Mouse (Mus musculus): ENCODE results near the gene Rbfox2. TPM values are rescaled to one million over a fixed set of nuclear protein-coding genes. Genes with fewer than 3 reads are reported as not detected.
A peak's percentile ranks its signal among the peaks of the same experiment; 100 is the strongest.

The Rbfox2 gene
- polyA plus RNA-seq, 2 experiments, result 7.2 to 9.9 TPM

DNA sequence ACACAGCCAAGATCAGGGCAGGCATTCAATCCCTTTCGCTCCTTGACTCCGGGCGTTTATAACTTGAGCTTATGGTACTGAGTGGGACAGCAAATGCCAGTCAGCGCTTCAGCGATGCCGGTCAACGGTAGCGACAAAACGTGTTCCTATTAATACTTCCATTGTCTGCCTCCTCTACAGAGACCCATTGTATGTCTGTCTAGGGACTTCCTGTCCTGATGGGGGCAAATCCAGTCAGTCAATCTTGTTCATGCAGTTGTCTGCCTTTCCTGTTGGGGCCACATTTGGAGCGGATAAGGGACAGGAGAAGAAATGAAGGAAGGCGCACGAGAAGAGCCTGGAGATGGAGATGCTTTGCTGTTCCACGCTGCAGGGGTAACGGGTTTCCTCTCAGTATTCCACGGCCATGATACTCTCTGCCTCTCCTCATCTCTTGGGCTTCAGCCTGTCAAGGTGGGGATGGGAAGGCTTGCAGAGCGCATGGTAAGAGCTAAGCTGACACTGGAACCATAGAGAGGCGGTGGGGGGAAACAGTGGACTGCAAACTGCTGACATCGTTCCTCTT lies 36.2 kb upstream of the Rbfox2 start:
- no peak for DNase-seq (ENCODE audit: low read depth in 3 of 3, low spot score in 3 of 3)
- no peaks in the 10 kb centered on the region for H3K36me3 ChIP-seq (replicated peaks; ENCODE audit: control insufficient read depth, insufficient read depth, low read depth)
- TF ChIP-seq EP300 (IDR thresholded peaks at IDR 0.05; ENCODE audit: low read depth) (no peak), CTCF (IDR thresholded peaks at IDR 0.05; ENCODE audit: low read depth) (no peak)
- H3K4me1 ChIP-seq (replicated peaks; ENCODE audit: control insufficient read depth in 2 of 2, insufficient read depth in 2 of 2, low read length in 1 of 2), result peaks cover 0 to 11% of the 10 kb centered on the region in 2 experiments; a peak in 2 of 4 replicates
- peak; percentile 38; the same call in 1 of the 2 replicates for ATAC-seq (ENCODE audit: insufficient read depth)
- no peaks in the 10 kb centered on the region for H3K9me3 ChIP-seq (ENCODE audit: control insufficient read depth, low read length)
- H3K27me3 ChIP-seq (ENCODE audit: control insufficient read depth, insufficient read depth, low read length), result no peaks in the 10 kb centered on the region
- H3K9ac ChIP-seq (replicated peaks), result no peak overlapping the region
- no peak overlapping the region for H3K4me3 ChIP-seq (ENCODE audit: insufficient read depth in 1 of 2, low read depth in 2 of 2, low read length in 2 of 2)
- H3K4me2 ChIP-seq (ENCODE audit: low read depth), result peak overlapping the region; percentile 36
- 10% methylated on average over 18 of the region's 18 CpGs for WGBS (ENCODE audit: insufficient replicate concordance)
- no peak overlapping the region for H3K27ac ChIP-seq

DNA sequence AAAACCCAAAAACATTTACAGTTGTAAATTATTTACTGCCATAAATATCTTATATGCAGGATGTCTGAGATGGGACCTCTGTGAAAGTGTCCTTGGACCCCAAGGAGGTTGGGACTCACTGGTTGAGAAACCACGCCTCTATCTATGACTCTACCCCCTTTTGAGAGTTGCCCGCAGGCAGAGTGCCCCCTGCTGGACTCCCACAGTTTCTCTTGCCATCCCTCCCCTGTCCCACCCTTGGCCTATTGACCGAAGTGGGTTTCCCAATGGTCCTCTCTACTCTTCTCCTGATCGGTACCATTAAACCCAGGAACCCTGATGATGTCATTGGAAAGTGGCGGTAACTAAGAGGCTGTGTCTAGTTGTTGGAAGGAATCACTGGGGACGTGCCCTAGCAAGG lies 35.2 kb upstream of the Rbfox2 start:
- DNase-seq (ENCODE audit: low read depth in 3 of 3, low spot score in 3 of 3) (no peak), ATAC-seq (ENCODE audit: insufficient read depth) (no peak)
- H3K4me1 ChIP-seq (replicated peaks; ENCODE audit: control insufficient read depth in 2 of 2, insufficient read depth in 2 of 2, low read length in 1 of 2), result peaks cover 0 to 12% of the 10 kb centered on the region in 2 experiments; a peak in 2 of 4 replicates
- H3K36me3 ChIP-seq (replicated peaks; ENCODE audit: control insufficient read depth, insufficient read depth, low read depth), result no peaks in the 10 kb centered on the region
- no peak overlapping the region for H3K4me3 ChIP-seq (ENCODE audit: insufficient read depth in 1 of 2, low read depth in 2 of 2, low read length in 2 of 2)
- H3K27ac ChIP-seq, result no peak overlapping the region
- H3K27me3 ChIP-seq (ENCODE audit: control insufficient read depth, insufficient read depth, low read length), result no peaks in the 10 kb centered on the region
- no peaks in the 10 kb centered on the region for H3K9me3 ChIP-seq (ENCODE audit: control insufficient read depth, low read length)
- H3K9ac ChIP-seq (replicated peaks), result no peak overlapping the region
- TF ChIP-seq CTCF (IDR thresholded peaks at IDR 0.05; ENCODE audit: low read depth), result 0 out of 2 replicates have a peak, but pooled peaks have one; percentile 21
- TF ChIP-seq EP300 (IDR thresholded peaks at IDR 0.05; ENCODE audit: low read depth), result no peak
- 58% methylated on average over 6 of the region's 6 CpGs for WGBS (ENCODE audit: insufficient replicate concordance)
- no peak overlapping the region for H3K4me2 ChIP-seq (ENCODE audit: low read depth)

DNA sequence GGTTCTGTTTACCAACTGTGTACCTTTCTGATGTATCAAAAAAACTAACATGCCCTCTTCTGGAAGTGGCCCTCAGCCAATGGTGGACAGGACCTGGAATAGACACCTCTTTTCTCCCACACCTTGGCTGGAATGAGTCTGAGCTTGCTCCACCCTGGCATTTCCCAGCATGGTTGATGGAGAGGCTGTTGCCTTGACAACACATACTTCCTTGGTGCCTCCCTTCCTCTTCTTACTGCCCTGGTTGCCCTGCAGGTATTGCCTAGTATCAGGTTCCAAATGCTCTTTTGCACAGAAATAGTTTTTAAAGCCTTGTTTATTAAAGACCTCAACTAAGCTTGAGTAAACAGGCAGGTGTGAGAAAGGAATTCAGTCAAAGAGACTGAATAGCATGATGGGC lies 33.8 kb upstream of the Rbfox2 start:
- Histone ChIP-seq H3K4me2 (ENCODE audit: low read depth) (no peak overlapping the region), H3K4me1 (replicated peaks; ENCODE audit: control insufficient read depth in 2 of 2, insufficient read depth in 2 of 2, low read length in 1 of 2) (peaks cover 0 to 19% of the 10 kb centered on the region in 2 experiments; a peak in 2 of 4 replicates), H3K9me3 (ENCODE audit: control insufficient read depth, low read length) (no peaks in the 10 kb centered on the region), H3K36me3 (replicated peaks; ENCODE audit: control insufficient read depth, insufficient read depth, low read depth) (no peaks in the 10 kb centered on the region), H3K9ac (replicated peaks) (no peak overlapping the region), H3K27ac (no peak overlapping the region), H3K4me3 (ENCODE audit: insufficient read depth in 1 of 2, low read depth in 2 of 2, low read length in 2 of 2) (no peak overlapping the region), H3K27me3 (ENCODE audit: control insufficient read depth, insufficient read depth, low read length) (no peaks in the 10 kb centered on the region)
- no peak for ATAC-seq (ENCODE audit: insufficient read depth)
- DNase-seq (ENCODE audit: low read depth in 3 of 3, low spot score in 3 of 3), result no peak
- TF ChIP-seq CTCF (IDR thresholded peaks at IDR 0.05; ENCODE audit: low read depth), result no peak
- TF ChIP-seq EP300 (IDR thresholded peaks at IDR 0.05; ENCODE audit: low read depth), result no peak

DNA sequence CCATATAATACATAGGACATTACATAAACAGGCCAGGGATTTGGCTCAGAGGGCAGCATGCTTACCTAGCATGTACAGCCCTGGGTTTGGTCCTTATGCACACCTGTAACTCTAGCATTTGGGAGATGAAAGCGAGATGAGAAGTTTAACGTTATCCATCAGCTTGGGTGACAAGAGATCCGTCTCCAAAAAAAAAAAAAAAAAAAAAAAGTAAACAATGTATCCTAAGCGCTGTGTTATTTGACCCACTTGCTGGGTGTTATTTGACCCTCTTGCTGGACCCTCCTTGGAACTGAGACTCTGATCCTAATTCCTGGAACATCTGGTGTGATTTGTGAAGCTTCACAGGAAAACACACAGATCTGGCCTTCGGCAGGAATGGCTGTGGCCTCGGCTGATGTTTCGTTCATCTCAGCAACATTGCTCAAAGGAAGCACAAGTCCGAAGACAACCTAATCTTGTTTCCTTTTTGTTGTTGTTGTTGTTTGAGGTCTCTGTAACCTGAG lies 32.2 kb upstream of the Rbfox2 start:
- no peaks in the 10 kb centered on the region for H3K36me3 ChIP-seq (replicated peaks; ENCODE audit: control insufficient read depth, insufficient read depth, low read depth)
- H3K9me3 ChIP-seq (ENCODE audit: control insufficient read depth, low read length), result no peaks in the 10 kb centered on the region
- no peak overlapping the region for H3K4me2 ChIP-seq (ENCODE audit: low read depth)
- H3K4me1 ChIP-seq (replicated peaks; ENCODE audit: control insufficient read depth in 2 of 2, insufficient read depth in 2 of 2, low read length in 1 of 2), result peaks cover 0 to 12% of the 10 kb centered on the region in 2 experiments; a peak in 2 of 4 replicates
- 46% methylated on average over 8 of the region's 8 CpGs for WGBS (ENCODE audit: insufficient replicate concordance)
- no peak overlapping the region for H3K27ac ChIP-seq
- ATAC-seq (ENCODE audit: insufficient read depth), result no peak
- no peak for DNase-seq (ENCODE audit: low read depth in 3 of 3, low spot score in 3 of 3)
- H3K4me3 ChIP-seq (ENCODE audit: insufficient read depth in 1 of 2, low read depth in 2 of 2, low read length in 2 of 2), result no peak overlapping the region
- TF ChIP-seq EP300 (IDR thresholded peaks at IDR 0.05; ENCODE audit: low read depth), result no peak
- TF ChIP-seq CTCF (IDR thresholded peaks at IDR 0.05; ENCODE audit: low read depth), result no peak
- H3K9ac ChIP-seq (replicated peaks), result no peak overlapping the region
- H3K27me3 ChIP-seq (ENCODE audit: control insufficient read depth, insufficient read depth, low read length), result no peaks in the 10 kb centered on the region

DNA sequence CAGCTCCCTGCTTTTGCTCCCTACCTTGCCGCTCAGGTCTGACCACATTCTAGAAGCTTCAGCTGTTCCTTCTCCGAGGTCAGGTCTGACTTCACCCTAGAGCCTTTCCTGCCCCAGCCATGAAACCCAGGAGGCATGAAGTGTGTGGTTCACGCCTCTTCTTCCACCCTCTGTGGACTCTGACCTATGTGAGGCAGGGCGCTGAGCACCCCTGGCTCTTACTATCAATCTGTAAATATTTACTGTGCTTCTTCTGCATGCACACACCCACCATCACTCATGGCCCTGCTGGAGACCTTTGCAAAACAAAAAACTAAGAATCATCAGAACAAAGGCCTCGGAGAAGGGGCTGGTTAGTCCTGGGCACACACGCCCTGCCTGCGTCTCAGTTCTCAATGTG lies 31.6 kb upstream of the Rbfox2 start:
- DNase-seq (ENCODE audit: low read depth in 3 of 3, low spot score in 3 of 3) (peak in 1 of 3 experiments; percentile 12), ATAC-seq (ENCODE audit: insufficient read depth) (peak; percentile 63)
- Histone ChIP-seq H3K9me3 (ENCODE audit: control insufficient read depth, low read length) (no peaks in the 10 kb centered on the region), H3K27me3 (ENCODE audit: control insufficient read depth, insufficient read depth, low read length) (no peaks in the 10 kb centered on the region), H3K27ac (no peak overlapping the region), H3K9ac (replicated peaks) (no peak overlapping the region), H3K4me3 (ENCODE audit: insufficient read depth in 1 of 2, low read depth in 2 of 2, low read length in 2 of 2) (peak overlapping the region in 1 of 2 experiments; percentile 32; a peak in 2 of 4 replicates), H3K36me3 (replicated peaks; ENCODE audit: control insufficient read depth, insufficient read depth, low read depth) (no peaks in the 10 kb centered on the region), H3K4me1 (replicated peaks; ENCODE audit: control insufficient read depth in 2 of 2, insufficient read depth in 2 of 2, low read length in 1 of 2) (peaks cover 0 to 11% of the 10 kb centered on the region in 2 experiments; a peak in 2 of 4 replicates), H3K4me2 (ENCODE audit: low read depth) (peak overlapping the region; percentile 33)
- TF ChIP-seq CTCF (IDR thresholded peaks at IDR 0.05; ENCODE audit: low read depth), result no peak
- 52% methylated on average over 7 of the region's 7 CpGs for WGBS (ENCODE audit: insufficient replicate concordance)

Data from liver, embryonic 14.5 days (tissue).